Mouse (Mus musculus): Measurements from ENCODE around the gene Hist2h3c1.
"Not testable (repeated sequence)": the region's sequence is repeated elsewhere in the genome, so short reads cannot be mapped to it uniquely, and the experiment has no call there.

The Hist2h3c1 gene

GRCm38 (mm10) chr3:96234914-96235313 is 11.6 kb upstream of the Hist2h3c1 start:
- in situ Hi-C loops (cut with MboI), result no loop called here

- in situ Hi-C loops (cut with MboI), result no loop called here
Observed at GRCm38 (mm10) chr3:96235836-96236235, 10.6 kb upstream of the Hist2h3c1 start.

- in situ Hi-C loops (cut with MboI), result no loop called here
Observed at GRCm38 (mm10) chr3:96236834-96237334, 9.6 kb upstream of the Hist2h3c1 start.

- in situ Hi-C loops (cut with MboI), result no loop called here
Observed at GRCm38 (mm10) chr3:96237335-96237903, 9.1 kb upstream of the Hist2h3c1 start.

GRCm38 (mm10) chr3:96237904-96238511 is 8.5 kb upstream of the Hist2h3c1 start:
- in situ Hi-C loops (cut with MboI), result no loop called here

GRCm38 (mm10) chr3:96238954-96239793 is 7.3 kb upstream of the Hist2h3c1 start, which contains the start of gene Hist2h3c2:
Gene Hist2h3c2, minus strand, starts transcription at chr3:96239127.
- in situ Hi-C loops (cut with MboI), result not testable (repeated sequence)

GRCm38 (mm10) chr3:96239949-96240798 is 6.3 kb upstream of the Hist2h3c1 start, which contains the start of gene Hist2h2aa2:
Gene Hist2h2aa2, minus strand, starts transcription at chr3:96240276.
- in situ Hi-C loops (cut with MboI), result not testable (repeated sequence)

- in situ Hi-C loops (cut with MboI), result no loop called here
Observed at GRCm38 (mm10) chr3:96240799-96241197, 5.7 kb upstream of the Hist2h3c1 start.

GRCm38 (mm10) chr3:96243921-96244572 is 2.4 kb upstream of the Hist2h3c1 start:
- in situ Hi-C loops (cut with MboI), result no loop called here

GRCm38 (mm10) chr3:96245003-96245886 is 1.2 kb upstream of the Hist2h3c1 start, which contains the start of gene Hist2h2aa1:
Gene Hist2h2aa1, plus strand, starts transcription at chr3:96245497.
- in situ Hi-C loops (cut with MboI), result not testable (repeated sequence)

- in situ Hi-C loops (cut with MboI), result not testable (repeated sequence)
Observed at GRCm38 (mm10) chr3:96246018-96246417, 467 bp upstream of the Hist2h3c1 start.

- in situ Hi-C loops (cut with MboI), result no loop called here
Observed at GRCm38 (mm10) chr3:96247356-96248140, 1.1 kb downstream of the Hist2h3c1 start.

- in situ Hi-C loops (cut with MboI), result no loop called here
Observed at GRCm38 (mm10) chr3:96248141-96249033, 1.9 kb downstream of the Hist2h3c1 start.

GRCm38 (mm10) chr3:96249034-96249345 is 2.5 kb downstream of the Hist2h3c1 start:
- in situ Hi-C loops (cut with MboI), result no loop called here

- in situ Hi-C loops (cut with MboI), result no loop called here
Observed at GRCm38 (mm10) chr3:96250890-96251289, 4.4 kb downstream of the Hist2h3c1 start.

GRCm38 (mm10) chr3:96251787-96252186 is 5.3 kb downstream of the Hist2h3c1 start:
- in situ Hi-C loops (cut with MboI), result no loop called here

- in situ Hi-C loops (cut with MboI), result no loop called here
Observed at GRCm38 (mm10) chr3:96254683-96255355, 8.3 kb downstream of the Hist2h3c1 start.

All from mature B cell (primary cell).